Mouse (Mus musculus): ENCODE data around the gene Micall1. TPM values are rescaled to one million over a fixed set of nuclear protein-coding genes. Genes with fewer than 3 reads are reported as not detected.

The Micall1 gene
- 22.2 and 23.8 TPM in 2 replicates for polyA plus RNA-seq (2012; rRNA removed)

- no peak for DNase-seq (ENCODE audit: extremely low spot score in 1 of 2, low spot score in 1 of 2)
These were observed at the start of gene Micall1 for GRCm38 (mm10) chr15:79108421-79109320. Gene Micall1 (plus strand): TSS chr15:79108898.

- no peak for DNase-seq (ENCODE audit: extremely low spot score in 1 of 2, low spot score in 1 of 2)
These were observed 47.7 kb upstream of the Micall1 start for GRCm38 (mm10) chr15:79060887-79061565.

GRCm38 (mm10) chr15:79062376-79063159 lies 46.1 kb upstream of the Micall1 start, which contains the start of gene Ankrd54:
Gene Ankrd54 (minus strand): TSS chr15:79062893.
- peak; percentile 99 to 100 for DNase-seq (ENCODE audit: extremely low spot score in 1 of 2, low spot score in 1 of 2)

- no peak for DNase-seq (ENCODE audit: extremely low spot score in 1 of 2, low spot score in 1 of 2)
These were observed 45.4 kb upstream of the Micall1 start for GRCm38 (mm10) chr15:79063160-79063740.

GRCm38 (mm10) chr15:79065086-79065770 lies 43.5 kb upstream of the Micall1 start:
- DNase-seq (ENCODE audit: extremely low spot score in 1 of 2, low spot score in 1 of 2), result no peak

GRCm38 (mm10) chr15:79066276-79066675 lies 42.4 kb upstream of the Micall1 start:
- DNase-seq (ENCODE audit: extremely low spot score in 1 of 2, low spot score in 1 of 2), result no peak

GRCm38 (mm10) chr15:79067631-79068030 lies 41.1 kb upstream of the Micall1 start:
- no peak for DNase-seq (ENCODE audit: extremely low spot score in 1 of 2, low spot score in 1 of 2)

- DNase-seq (ENCODE audit: extremely low spot score in 1 of 2, low spot score in 1 of 2), result no peak
These were observed 40.3 kb upstream of the Micall1 start for GRCm38 (mm10) chr15:79068416-79068815.

GRCm38 (mm10) chr15:79071117-79072039 lies 37.3 kb upstream of the Micall1 start:
- DNase-seq (ENCODE audit: extremely low spot score in 1 of 2, low spot score in 1 of 2), result peak in 1 of 2 experiments; percentile 64

GRCm38 (mm10) chr15:79073752-79074151 lies 34.9 kb upstream of the Micall1 start:
- DNase-seq (ENCODE audit: extremely low spot score in 1 of 2, low spot score in 1 of 2), result no peak

- no peak for DNase-seq (ENCODE audit: extremely low spot score in 1 of 2, low spot score in 1 of 2)
These were observed 34.3 kb upstream of the Micall1 start for GRCm38 (mm10) chr15:79074446-79074845.

GRCm38 (mm10) chr15:79074913-79075532 lies 33.7 kb upstream of the Micall1 start, which contains the start of gene Eif3l:
Gene Eif3l (plus strand): TSS chr15:79075179.
- peak; percentile 81 to 92 for DNase-seq (ENCODE audit: extremely low spot score in 1 of 2, low spot score in 1 of 2)

GRCm38 (mm10) chr15:79075658-79076365 lies 32.9 kb upstream of the Micall1 start:
- no peak for DNase-seq (ENCODE audit: extremely low spot score in 1 of 2, low spot score in 1 of 2)

GRCm38 (mm10) chr15:79079567-79079966 lies 29.1 kb upstream of the Micall1 start:
- no peak for DNase-seq (ENCODE audit: extremely low spot score in 1 of 2, low spot score in 1 of 2)

- DNase-seq (ENCODE audit: extremely low spot score in 1 of 2, low spot score in 1 of 2), result no peak
These were observed 16.4 kb upstream of the Micall1 start for GRCm38 (mm10) chr15:79092284-79092683.

GRCm38 (mm10) chr15:79093083-79093839 lies 15.4 kb upstream of the Micall1 start:
- DNase-seq (ENCODE audit: extremely low spot score in 1 of 2, low spot score in 1 of 2), result peak in 1 of 2 experiments; percentile 54

GRCm38 (mm10) chr15:79095483-79095882 lies 13.2 kb upstream of the Micall1 start:
- no peak for DNase-seq (ENCODE audit: extremely low spot score in 1 of 2, low spot score in 1 of 2)

Measured in frontal cortex, adult 2 months (tissue).